Mouse (Mus musculus): ENCODE measurements around the gene Arg1. TPM values are rescaled to one million over a fixed set of nuclear protein-coding genes. Genes with fewer than 3 reads are reported as not detected.

Arg1 gene
- polyA plus RNA-seq, 1 experiment from 2014 or later = 93.0 TPM

- 90% methylated on average over 8 of the region's 8 CpGs for WGBS
- peaks cover 45% of the 10 kb centered on the region for H3K36me3 ChIP-seq (ENCODE audit: control insufficient read depth, insufficient read depth, low read length)
Measured at GRCm38 (mm10) chr10:24911199-24911598, 16.1 kb downstream of the Arg1 start.

GRCm38 (mm10) chr10:24905627-24906026 lies 21.7 kb downstream of the Arg1 start:
- no peak overlapping the region for H3K4me2 ChIP-seq (replicated peaks; ENCODE audit: low read depth)
- no peak for ATAC-seq (ENCODE audit: low FRiP score, low TSS enrichment)
- no peak overlapping the region for H3K9ac ChIP-seq (ENCODE audit: low read length)
- no peak overlapping the region for H3K27ac ChIP-seq (replicated peaks)
- H3K36me3 ChIP-seq (ENCODE audit: control insufficient read depth, insufficient read depth, low read length) = peaks cover 51% of the 10 kb centered on the region
- no peaks in the 10 kb centered on the region for H3K27me3 ChIP-seq (ENCODE audit: control insufficient read depth, insufficient read depth, low read length)
- WGBS = 87% methylated on average over 10 of the region's 10 CpGs
- DNase-seq (ENCODE audit: low spot score) = no peak
- H3K4me1 ChIP-seq (replicated peaks; ENCODE audit: control insufficient read depth, insufficient read depth) = no peaks in the 10 kb centered on the region
- no peak overlapping the region for H3K4me3 ChIP-seq (ENCODE audit: low read depth, low read length)
- H3K9me3 ChIP-seq (ENCODE audit: control insufficient read depth, low read length) = no peaks in the 10 kb centered on the region
- TF ChIP-seq CTCF (IDR thresholded peaks at IDR 0.05; ENCODE audit: low read depth) (no peak), EP300 (optimal IDR thresholded peaks at IDR 0.05) (no peak)

More at GRCm38 (mm10) chr10:24911199-24911598, 16.1 kb downstream of the Arg1 start:
- ATAC-seq (ENCODE audit: low FRiP score, low TSS enrichment) (no peak), DNase-seq (ENCODE audit: low spot score) (no peak)
- no peak overlapping the region for H3K4me3 ChIP-seq (ENCODE audit: low read depth, low read length)
- no peaks in the 10 kb centered on the region for H3K27me3 ChIP-seq (ENCODE audit: control insufficient read depth, insufficient read depth, low read length)
- no peaks in the 10 kb centered on the region for H3K4me1 ChIP-seq (replicated peaks; ENCODE audit: control insufficient read depth, insufficient read depth)
- no peak overlapping the region for H3K27ac ChIP-seq (replicated peaks)
- TF ChIP-seq CTCF (IDR thresholded peaks at IDR 0.05; ENCODE audit: low read depth) (no peak), EP300 (optimal IDR thresholded peaks at IDR 0.05) (no peak)
- no peaks in the 10 kb centered on the region for H3K9me3 ChIP-seq (ENCODE audit: control insufficient read depth, low read length)
- no peak overlapping the region for H3K9ac ChIP-seq (ENCODE audit: low read length)
- no peak overlapping the region for H3K4me2 ChIP-seq (replicated peaks; ENCODE audit: low read depth)

GRCm38 (mm10) chr10:24895927-24896326 lies 31.4 kb downstream of the Arg1 start:
- WGBS = 74% methylated on average over 8 of the region's 8 CpGs
- no peaks in the 10 kb centered on the region for H3K9me3 ChIP-seq (ENCODE audit: control insufficient read depth, low read length)
- peak; percentile 29 for DNase-seq (ENCODE audit: low spot score)
- H3K27ac ChIP-seq (replicated peaks) = no peak overlapping the region
- no peak overlapping the region for H3K9ac ChIP-seq (ENCODE audit: low read length)
- H3K4me2 ChIP-seq (replicated peaks; ENCODE audit: low read depth) = no peak overlapping the region
- H3K36me3 ChIP-seq (ENCODE audit: control insufficient read depth, insufficient read depth, low read length) = peaks cover 41% of the 10 kb centered on the region
- no peak for ATAC-seq (ENCODE audit: low FRiP score, low TSS enrichment)
- TF ChIP-seq EP300 (optimal IDR thresholded peaks at IDR 0.05) (no peak), CTCF (IDR thresholded peaks at IDR 0.05; ENCODE audit: low read depth) (peak; percentile 55)
- no peak overlapping the region for H3K4me3 ChIP-seq (ENCODE audit: low read depth, low read length)
- no peaks in the 10 kb centered on the region for H3K27me3 ChIP-seq (ENCODE audit: control insufficient read depth, insufficient read depth, low read length)
- H3K4me1 ChIP-seq (replicated peaks; ENCODE audit: control insufficient read depth, insufficient read depth) = no peaks in the 10 kb centered on the region

- Histone ChIP-seq H3K4me2 (replicated peaks; ENCODE audit: low read depth) (no peak overlapping the region), H3K4me3 (ENCODE audit: low read depth, low read length) (no peak overlapping the region), H3K9ac (ENCODE audit: low read length) (no peak overlapping the region), H3K27me3 (ENCODE audit: control insufficient read depth, insufficient read depth, low read length) (no peaks in the 10 kb centered on the region), H3K9me3 (ENCODE audit: control insufficient read depth, low read length) (no peaks in the 10 kb centered on the region), H3K4me1 (replicated peaks; ENCODE audit: control insufficient read depth, insufficient read depth) (no peaks in the 10 kb centered on the region), H3K36me3 (ENCODE audit: control insufficient read depth, insufficient read depth, low read length) (peaks cover 26% of the 10 kb centered on the region), H3K27ac (replicated peaks) (no peak overlapping the region)
- TF ChIP-seq CTCF (IDR thresholded peaks at IDR 0.05; ENCODE audit: low read depth) = no peak
- TF ChIP-seq EP300 (optimal IDR thresholded peaks at IDR 0.05) = no peak
- no peak for ATAC-seq (ENCODE audit: low FRiP score, low TSS enrichment)
- WGBS = 95% methylated on average over 7 of the region's 7 CpGs
- no peak for DNase-seq (ENCODE audit: low spot score)
Measured at GRCm38 (mm10) chr10:24888343-24888742, 38.9 kb downstream of the Arg1 start.

GRCm38 (mm10) chr10:24886008-24886407 lies 41.3 kb downstream of the Arg1 start:
- H3K4me2 ChIP-seq (replicated peaks; ENCODE audit: low read depth) = no peak overlapping the region
- no peaks in the 10 kb centered on the region for H3K27me3 ChIP-seq (ENCODE audit: control insufficient read depth, insufficient read depth, low read length)
- 72% methylated on average over 9 of the region's 9 CpGs for WGBS
- H3K9ac ChIP-seq (ENCODE audit: low read length) = no peak overlapping the region
- H3K36me3 ChIP-seq (ENCODE audit: control insufficient read depth, insufficient read depth, low read length) = peaks cover 26% of the 10 kb centered on the region
- ATAC-seq (ENCODE audit: low FRiP score, low TSS enrichment) (peak; percentile 85), DNase-seq (ENCODE audit: low spot score) (peak; percentile 50)
- no peak overlapping the region for H3K27ac ChIP-seq (replicated peaks)
- TF ChIP-seq CTCF (IDR thresholded peaks at IDR 0.05; ENCODE audit: low read depth) (peak; percentile 73), EP300 (optimal IDR thresholded peaks at IDR 0.05) (no peak)
- H3K9me3 ChIP-seq (ENCODE audit: control insufficient read depth, low read length) = no peaks in the 10 kb centered on the region
- no peak overlapping the region for H3K4me3 ChIP-seq (ENCODE audit: low read depth, low read length)
- no peaks in the 10 kb centered on the region for H3K4me1 ChIP-seq (replicated peaks; ENCODE audit: control insufficient read depth, insufficient read depth)

GRCm38 (mm10) chr10:24873624-24874023 lies 53.7 kb downstream of the Arg1 start:
- ATAC-seq (ENCODE audit: low FRiP score, low TSS enrichment) (no peak), DNase-seq (ENCODE audit: low spot score) (no peak)
- Histone ChIP-seq H3K4me2 (replicated peaks; ENCODE audit: low read depth) (no peak overlapping the region), H3K36me3 (ENCODE audit: control insufficient read depth, insufficient read depth, low read length) (peaks cover 17% of the 10 kb centered on the region), H3K9ac (ENCODE audit: low read length) (no peak overlapping the region), H3K4me3 (ENCODE audit: low read depth, low read length) (no peak overlapping the region), H3K9me3 (ENCODE audit: control insufficient read depth, low read length) (no peaks in the 10 kb centered on the region), H3K27me3 (ENCODE audit: control insufficient read depth, insufficient read depth, low read length) (no peaks in the 10 kb centered on the region), H3K4me1 (replicated peaks; ENCODE audit: control insufficient read depth, insufficient read depth) (no peaks in the 10 kb centered on the region), H3K27ac (replicated peaks) (no peak overlapping the region)
- TF ChIP-seq CTCF (IDR thresholded peaks at IDR 0.05; ENCODE audit: low read depth) (peak; percentile 53), EP300 (optimal IDR thresholded peaks at IDR 0.05) (no peak)
- WGBS = 74% methylated on average over 4 of the region's 4 CpGs
